Mouse (Mus musculus) megakaryocyte progenitor cell, adult 5-6 weeks (primary cell): Measurements from ENCODE around the gene Dnajc6. TPM values are rescaled to one million over a fixed set of nuclear protein-coding genes. Genes with fewer than 3 reads are reported as not detected.
A peak's percentile ranks its signal among the peaks of the same experiment; 100 is the strongest.

Experiments used
- ATAC-seq: replicated peaks from 2 replicates; pipeline ENCODE4 v1.8.0; 2016; ENCODE audit warnings: mild to moderate bottlenecking, moderate TSS enrichment, inconsistent platforms; ENCODE audit not compliant: poor library complexity
- total RNA-seq, 2 experiments: library from RNA; stranded (forward) in 1 of 2; stranded (reverse) in 1 of 2; fragments of 157-497, 149-512 nt in 1 of 2; fragments of 200-1000 nt in 1 of 2; gene quantifications; 2 replicates each; pipeline versions ENCODE4 v1.2.3 to v1.2.4; 2015 to 2017

The Dnajc6 gene
- total RNA-seq, 2 experiments from 2014 or later, result 17.6 to 22.1 TPM

DNA sequence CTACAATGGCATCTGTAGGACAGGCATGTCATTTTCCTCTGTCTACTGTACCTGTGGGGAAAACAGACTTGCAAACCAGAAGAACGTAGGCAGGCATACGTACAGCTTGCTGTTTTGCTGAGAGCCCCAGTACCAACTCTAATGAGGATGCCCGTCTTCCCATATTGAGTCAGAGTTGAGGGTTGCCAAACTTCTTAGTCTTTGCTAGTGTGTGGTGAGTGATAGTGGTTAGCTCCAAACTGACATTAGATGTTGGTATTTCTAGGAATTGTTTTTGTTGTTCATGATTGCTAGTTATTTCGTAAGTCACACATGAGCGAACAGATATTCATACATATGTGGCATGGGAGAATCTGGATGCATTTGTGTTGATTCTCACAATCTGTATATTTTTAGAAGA, 67.2 kb downstream of the Dnajc6 start:
- ATAC-seq, result peak; percentile 61

GRCm38 (mm10) chr4:101564746-101565417, 68.4 kb downstream of the Dnajc6 start:
- no peak for ATAC-seq

- ATAC-seq, result no peak
Observed at GRCm38 (mm10) chr4:101569076-101569475, 72.6 kb downstream of the Dnajc6 start.

- no peak for ATAC-seq
Observed at GRCm38 (mm10) chr4:101572142-101572541, 75.7 kb downstream of the Dnajc6 start.

DNA sequence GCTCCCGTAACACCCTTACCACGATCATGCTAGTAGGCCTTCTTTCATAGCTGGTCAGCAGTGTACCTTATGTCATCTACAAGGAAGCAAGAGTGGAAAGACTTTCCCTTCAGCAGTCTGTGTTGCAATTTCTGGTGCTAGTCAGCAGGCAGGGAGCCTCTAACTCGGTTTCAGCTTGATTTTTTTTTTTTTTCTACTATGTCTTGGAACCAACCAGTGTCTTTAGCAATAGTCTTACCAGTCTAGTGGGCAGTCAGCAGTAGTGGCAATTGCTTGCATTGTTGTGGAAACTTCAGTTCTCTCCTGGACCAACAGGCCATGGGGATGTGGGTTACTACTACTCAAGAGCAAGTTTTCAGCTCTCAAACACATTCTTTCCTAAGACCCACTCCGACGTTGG, 78.9 kb downstream of the Dnajc6 start:
- ATAC-seq, result peak; percentile 87

- ATAC-seq, result no peak
Observed at GRCm38 (mm10) chr4:101578720-101579119, 82.3 kb downstream of the Dnajc6 start.

- no peak for ATAC-seq
Observed at GRCm38 (mm10) chr4:101579517-101579916, 83.1 kb downstream of the Dnajc6 start.

- ATAC-seq, result no peak
Observed at GRCm38 (mm10) chr4:101581156-101581555, 84.7 kb downstream of the Dnajc6 start.

DNA sequence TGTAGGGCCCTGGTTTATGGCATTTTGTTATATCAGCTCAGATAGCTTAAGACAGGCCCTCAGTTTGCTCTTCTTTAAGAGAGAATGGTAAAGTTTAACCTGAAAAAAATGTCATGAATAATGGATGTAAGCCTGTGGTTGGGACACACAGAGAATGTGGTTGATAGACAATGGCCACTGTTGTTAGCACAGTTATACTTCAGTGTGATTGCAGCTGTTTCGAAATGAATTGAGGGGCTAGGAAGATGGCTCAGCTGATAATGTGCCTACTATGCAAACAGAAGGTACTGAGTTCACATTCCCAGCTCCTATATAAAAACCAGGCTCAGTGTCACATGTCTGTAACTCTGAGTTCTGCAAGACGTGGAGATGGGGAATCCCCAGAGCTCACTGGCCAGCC, 86.4 kb downstream of the Dnajc6 start:
- ATAC-seq, result no peak

GRCm38 (mm10) chr4:101584524-101585454, 88.3 kb downstream of the Dnajc6 start:
- ATAC-seq, result peak; percentile 30

DNA sequence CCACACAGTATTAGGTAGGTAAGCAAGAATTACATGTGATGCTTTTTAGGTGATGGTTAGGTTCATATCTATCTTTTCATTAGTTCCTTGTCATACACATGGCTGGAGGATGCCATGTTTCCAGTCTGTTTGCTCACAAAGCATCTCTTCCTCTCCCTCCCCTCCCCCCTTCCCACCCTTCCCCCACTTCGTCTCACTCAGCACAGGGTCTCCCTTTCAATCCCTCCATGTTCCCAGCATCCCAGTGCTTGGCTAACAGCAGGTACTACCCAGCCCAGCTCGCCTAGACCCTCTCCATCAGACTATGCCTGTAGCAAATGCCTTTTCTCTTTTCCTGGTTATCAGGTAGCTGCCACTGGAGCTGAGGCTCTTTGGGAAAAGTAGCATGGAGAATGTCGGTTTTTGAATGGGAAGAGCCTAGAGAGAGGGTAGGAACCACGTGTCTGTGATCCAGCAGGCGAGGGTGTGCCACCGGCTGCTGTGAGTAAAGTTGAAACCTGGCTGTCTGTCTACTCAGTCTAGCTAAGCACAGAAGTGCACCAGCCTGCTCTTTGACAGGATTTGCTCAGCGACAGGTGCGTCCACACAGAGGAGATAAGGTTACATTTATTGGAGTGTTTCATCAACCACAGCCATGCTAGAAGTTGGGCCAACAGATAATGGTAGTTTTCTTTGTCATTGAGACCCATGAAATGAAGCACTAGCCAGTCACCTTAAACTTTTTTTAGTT, 89.2 kb downstream of the Dnajc6 start:
- peak; percentile 58 for ATAC-seq

DNA sequence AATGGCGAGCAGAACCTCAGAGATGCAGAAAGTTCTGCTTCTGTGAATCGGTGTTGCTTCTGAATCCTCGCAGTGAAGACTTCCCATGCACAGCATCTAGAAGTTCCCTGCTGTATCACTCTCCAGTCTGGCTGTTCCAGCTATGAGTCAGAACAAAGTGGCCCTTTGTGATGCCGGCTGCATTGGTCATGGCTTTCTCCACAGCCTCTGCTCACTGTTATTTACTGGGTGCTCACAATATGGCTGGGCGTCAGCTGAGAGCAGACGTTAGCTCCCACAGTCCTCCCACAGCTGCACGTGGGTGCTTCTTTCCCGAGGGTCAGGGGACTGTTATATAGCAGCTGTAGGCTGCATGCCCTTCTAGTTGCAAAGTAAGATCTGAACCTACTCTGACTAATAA, 92.5 kb downstream of the Dnajc6 start:
- ATAC-seq, result no peak

DNA sequence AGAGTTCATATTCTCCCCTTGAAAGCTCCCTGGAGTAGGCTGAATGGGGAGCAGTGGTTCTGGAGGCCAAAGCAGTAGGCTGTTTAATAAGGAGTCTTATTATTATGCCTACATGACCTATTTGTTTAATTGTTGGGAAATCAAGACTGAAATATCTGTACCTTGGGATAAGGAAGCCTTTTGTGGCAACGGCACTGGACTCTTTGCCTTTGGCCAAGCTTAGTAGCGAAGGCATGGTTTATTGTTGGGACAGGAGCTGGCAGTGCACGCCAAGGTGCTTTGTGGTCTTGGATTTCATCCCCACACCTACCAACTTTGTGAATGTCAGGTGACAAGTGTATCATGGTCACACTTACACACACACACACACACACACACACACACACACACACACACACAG, 93.3 kb downstream of the Dnajc6 start:
- no peak for ATAC-seq

GRCm38 (mm10) chr4:101591400-101591799, 95.0 kb downstream of the Dnajc6 start:
- ATAC-seq, result peak; percentile 58

GRCm38 (mm10) chr4:101592466-101592865, 96.0 kb downstream of the Dnajc6 start:
- no peak for ATAC-seq

DNA sequence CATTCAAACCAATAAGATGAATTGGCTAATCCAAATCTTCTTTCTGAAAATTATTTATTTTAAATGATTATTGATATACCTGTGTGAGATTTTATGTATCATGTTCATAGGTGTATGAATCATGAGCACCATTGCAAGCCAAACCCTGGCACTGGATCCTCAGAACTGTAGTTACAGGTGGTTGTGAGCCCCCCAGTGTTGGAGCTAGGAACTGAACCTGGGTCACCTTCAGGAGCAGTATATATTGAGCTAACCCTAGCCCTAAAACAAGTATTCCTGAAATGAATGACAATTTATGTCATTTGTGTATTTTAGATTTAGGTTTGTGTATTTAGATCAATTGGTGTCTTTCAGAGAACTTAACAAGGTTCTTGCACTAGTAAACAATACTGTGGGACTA, 105.3 kb downstream of the Dnajc6 start:
- peak; percentile 84 for ATAC-seq

DNA sequence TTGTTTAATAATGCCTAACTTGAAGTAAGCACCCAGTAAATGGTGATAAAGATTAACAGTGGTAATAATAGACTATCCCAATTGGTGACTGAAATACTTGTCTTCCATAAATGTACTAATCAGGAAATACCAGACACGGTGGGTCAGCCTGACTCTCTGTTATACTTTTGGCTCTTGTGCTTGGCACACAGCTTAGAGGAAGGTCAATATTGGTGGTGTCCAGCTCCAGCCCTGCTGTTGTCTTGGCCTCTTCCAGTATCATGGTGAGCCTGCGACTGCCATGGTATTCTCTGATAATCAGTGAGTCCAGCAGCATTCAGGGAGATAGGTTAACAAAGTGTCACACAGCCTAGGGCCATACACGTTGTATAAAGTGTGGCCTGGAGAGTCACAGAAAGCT, 107.2 kb downstream of the Dnajc6 start:
- no peak for ATAC-seq

DNA sequence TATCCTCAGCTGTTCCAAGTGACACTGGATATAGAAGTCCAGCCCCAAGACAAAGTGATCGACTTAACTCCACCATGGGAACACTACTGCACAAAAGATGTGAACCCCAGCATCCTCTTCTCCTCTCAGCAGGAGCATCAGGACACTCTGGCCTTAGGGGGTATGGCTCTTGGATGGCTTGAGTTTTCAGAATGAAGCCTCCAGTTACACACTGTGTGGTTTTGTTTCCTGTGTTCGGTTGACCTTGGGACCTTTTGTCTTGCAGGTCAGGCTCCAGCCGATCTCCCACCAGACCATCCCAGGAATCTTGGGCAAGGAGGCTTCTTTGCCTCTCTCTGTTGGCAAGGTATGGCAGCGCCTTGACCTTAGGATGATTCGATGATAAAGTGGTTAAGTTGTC, 120.1 kb downstream of the Dnajc6 start:
- ATAC-seq, result no peak

GRCm38 (mm10) chr4:101617742-101618141, 121.3 kb downstream of the Dnajc6 start:
- ATAC-seq, result no peak

DNA sequence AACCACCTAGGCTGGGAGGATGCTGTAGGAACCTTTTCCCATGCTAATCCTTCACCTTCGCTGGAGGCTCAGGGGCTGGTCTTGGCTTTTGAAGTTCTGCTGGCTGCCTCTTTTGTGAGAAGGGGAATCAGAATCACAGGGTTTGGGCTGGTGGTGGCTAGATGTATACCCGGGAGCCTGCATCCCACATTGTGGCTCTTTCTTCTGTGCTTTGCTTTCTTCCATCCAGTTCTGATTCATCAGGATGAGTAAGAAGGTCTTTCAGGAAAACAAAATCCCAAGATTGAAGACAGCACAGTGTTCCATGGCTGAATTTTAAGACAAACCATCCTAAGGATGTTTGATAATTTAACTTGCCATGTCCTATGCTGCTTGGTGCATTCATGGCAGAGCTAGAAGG, 123.8 kb downstream of the Dnajc6 start:
- no peak for ATAC-seq

DNA sequence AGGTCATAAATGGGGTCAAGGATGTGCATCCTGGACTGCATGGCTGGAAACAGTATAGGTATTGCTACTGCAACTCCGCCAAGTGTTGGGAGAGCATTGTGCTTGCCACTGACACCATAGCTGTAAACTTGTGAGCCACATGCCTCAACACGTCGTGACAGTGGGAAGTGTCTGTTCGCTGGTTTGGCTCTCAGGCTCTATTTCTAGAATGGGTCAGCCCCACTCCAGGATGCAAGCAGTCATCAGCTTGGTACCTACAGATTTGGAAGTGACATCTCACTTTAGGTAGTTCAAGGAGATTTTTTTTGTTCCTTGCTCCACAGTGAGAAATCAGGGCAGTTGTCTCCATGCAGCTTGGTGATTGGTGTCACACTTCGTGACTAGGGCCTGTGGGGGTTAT, 124.8 kb downstream of the Dnajc6 start:
- ATAC-seq, result no peak

- ATAC-seq, result no peak
Observed at GRCm38 (mm10) chr4:101625278-101625677, 128.8 kb downstream of the Dnajc6 start.
